Comparison of ENCODE assay signal across 24 mouse cellular contexts in genomic region chr8:86561737-86562136, GRCm38 (mm10). TPM values are rescaled to one million over a fixed set of nuclear protein-coding genes. Genes with fewer than 3 reads are reported as not detected.
DNase-seq lines count a peak whose midpoint lies in the region; ATAC-seq and TF ChIP-seq lines count a peak whose summit lies in the region.
"Had no signal": no experiment of that assay in that cellular context is flagged by ENCODE, and none has a peak within 500 bp of the region (broad histone marks: within the 10 kb centered on the region; RNA-seq: fewer than 3 reads in every experiment).

No protein-coding gene starts in this region.

- H3K9me3 ChIP-seq in forebrain, embryonic 14.5 days (replicated peaks; ENCODE audit: control insufficient read depth, low read length): no peaks in the 10 kb centered on the region
- H3K9me3 ChIP-seq in forebrain, postnatal 0 days (ENCODE audit: low read length): no peaks in the 10 kb centered on the region
- H3K9me3 ChIP-seq: embryonic facial prominence, embryonic 13.5 days; heart, embryonic 15.5 days; hindbrain, embryonic 15.5 days; intestine, embryonic 15.5 days; liver, embryonic 12.5 days had no signal

- H3K27me3 ChIP-seq in forebrain, embryonic 14.5 days (replicated peaks; ENCODE audit: control insufficient read depth, insufficient read depth, low read length): no peaks in the 10 kb centered on the region
- no peaks in the 10 kb centered on the region for H3K27me3 ChIP-seq in forebrain, postnatal 0 days (ENCODE audit: insufficient read depth, low read length)
- H3K27me3 ChIP-seq: embryonic facial prominence, embryonic 13.5 days; heart, embryonic 15.5 days; hindbrain, embryonic 15.5 days; intestine, embryonic 15.5 days; liver, embryonic 12.5 days had no signal

- H3K36me3 ChIP-seq in forebrain, embryonic 14.5 days (ENCODE audit: control insufficient read depth, insufficient read depth, low read length): no peaks in the 10 kb centered on the region
- no peaks in the 10 kb centered on the region for H3K36me3 ChIP-seq in forebrain, postnatal 0 days (ENCODE audit: insufficient read depth)
- H3K36me3 ChIP-seq: embryonic facial prominence, embryonic 13.5 days; heart, embryonic 15.5 days; hindbrain, embryonic 15.5 days; intestine, embryonic 15.5 days; liver, embryonic 12.5 days had no signal

- TF ChIP-seq CTCF in forebrain, postnatal 0 days (IDR thresholded peaks at IDR 0.05; ENCODE audit: low read depth): no peak

- peak; percentile 18; the same call in 1 of the 2 replicates for ATAC-seq in forebrain, embryonic 14.5 days
- ATAC-seq in forebrain, postnatal 0 days: no peak
- ATAC-seq in granulocyte monocyte progenitor cell, adult 5-6 weeks (replicated peaks; ENCODE audit: poor library complexity, severe bottlenecking): 0 out of 2 replicates have a peak, but pooled peaks have one; percentile 42
- ATAC-seq: intestine, embryonic 15.5 days; liver, embryonic 12.5 days had no signal

- H3K9ac ChIP-seq in forebrain, embryonic 14.5 days (ENCODE audit: low read length): no peak overlapping the region
- no peak overlapping the region for H3K9ac ChIP-seq in forebrain, postnatal 0 days
- H3K9ac ChIP-seq: embryonic facial prominence, embryonic 13.5 days; heart, embryonic 15.5 days; hindbrain, embryonic 15.5 days; intestine, embryonic 15.5 days; liver, embryonic 12.5 days had no signal

- 17% methylated on average over 1 of the region's 1 CpGs for WGBS in forebrain, embryonic 14.5 days
- WGBS in forebrain, postnatal 0 days: 22% methylated on average over 1 of the region's 1 CpGs

- H3K4me3 ChIP-seq in forebrain, embryonic 14.5 days (ENCODE audit: low read depth, low read length): no peak overlapping the region
- no peak overlapping the region for H3K4me3 ChIP-seq in forebrain, postnatal 0 days (ENCODE audit: low read depth, low read length)
- H3K4me3 ChIP-seq: embryonic facial prominence, embryonic 13.5 days; heart, adult 2 months; heart, embryonic 15.5 days; hindbrain, embryonic 15.5 days; intestine, embryonic 15.5 days; layer of hippocampus, adult 2 months; liver, embryonic 12.5 days had no signal

- intact Hi-C loops in gastrocnemius, postnatal 36 days (cut with DNase I): no loop called here

- H3K4me1 ChIP-seq in forebrain, embryonic 14.5 days (ENCODE audit: control insufficient read depth, insufficient read depth, low read length): peaks cover 6% of the 10 kb centered on the region; the same call in 1 of the 2 replicates
- 0 out of 2 replicates have a peak, but pooled peaks cover 3% of the 10 kb centered on the region for H3K4me1 ChIP-seq in forebrain, postnatal 0 days (ENCODE audit: insufficient read depth)
- H3K4me1 ChIP-seq: heart, embryonic 15.5 days; hindbrain, embryonic 15.5 days; intestine, embryonic 15.5 days; liver, embryonic 12.5 days had no signal

- peak; percentile 59 for DNase-seq in forebrain, embryonic 14.5 days (ENCODE audit: low spot score)
- DNase-seq in forebrain, postnatal 0 days: no peak
- DNase-seq in lung, postnatal 14 days: peak; percentile 4
- DNase-seq in lung, postnatal 25 days (ENCODE audit: low spot score): no peak
- peak; percentile 24 for DNase-seq in ZHBTc4 (ENCODE audit: low read depth, low spot score)
- no peak for DNase-seq in frontal cortex, postnatal 14 days (ENCODE audit: low spot score in 2 of 2)
- DNase-seq in gastrocnemius, postnatal 36 days: no peak
- DNase-seq: adrenal gland, postnatal 10 days; B cell, adult 2 months; cerebellum, adult 9-11 months; heart, adult 2 months; heart, postnatal 4 days; kidney, postnatal 14 days; layer of hippocampus, postnatal 36 days; left cerebral cortex, postnatal 4 days; lung, adult 2 months; retina, postnatal 1 day had no signal

- H3K27ac ChIP-seq in forebrain, embryonic 14.5 days (ENCODE audit: low read depth, low read length): no peak overlapping the region
- no peak overlapping the region for H3K27ac ChIP-seq in forebrain, postnatal 0 days (ENCODE audit: low read depth, low read length)
- H3K27ac ChIP-seq: embryonic facial prominence, embryonic 13.5 days; heart, adult 2 months; heart, embryonic 15.5 days; hindbrain, embryonic 15.5 days; intestine, embryonic 15.5 days; layer of hippocampus, adult 2 months; liver, embryonic 12.5 days had no signal

- H3K4me2 ChIP-seq in forebrain, embryonic 14.5 days (ENCODE audit: low read length): no peak overlapping the region
- no peak overlapping the region for H3K4me2 ChIP-seq in forebrain, postnatal 0 days (ENCODE audit: low read depth)
- H3K4me2 ChIP-seq: embryonic facial prominence, embryonic 13.5 days; heart, embryonic 15.5 days; hindbrain, embryonic 15.5 days; intestine, embryonic 15.5 days; liver, embryonic 12.5 days had no signal

RNA-seq across cellular contexts. Expression of gene Abcc12, which starts 18.7 kb away (rescaled TPM):
- 0.19 and 0.32 TPM in 2 replicates for polyA plus RNA-seq in forebrain, embryonic 14.5 days (2014; fragmentation: Nextera tagmentation; extraction: Ambion mirVana)
- 0.46 and 0.62 TPM in 2 replicates for total RNA-seq in forebrain, postnatal 0 days (2014; rRNA removed)
- polyA plus RNA-seq in forebrain, postnatal 0 days (2015; fragmentation: Nextera tagmentation; extraction: Ambion mirVana): 0.36 and 0.57 TPM in 2 replicates
- not detected in 2 replicates for total RNA-seq in granulocyte monocyte progenitor cell, adult 5-6 weeks (2014; fragmentation: Nextera tagmentation)
- not detected in 2 replicates for total RNA-seq in granulocyte monocyte progenitor cell, adult 5-6 weeks (2017)
- total RNA-seq in gastrocnemius, postnatal 36 days (2021): under 1 TPM in 1 of 2 experiments, not detected in 1; 0.05 TPM
- total RNA-seq: heart, adult 2 months had no signal
- polyA plus RNA-seq: liver, embryonic 12.5 days had no signal

Comparison
In these comparisons a context has a peak if more than half of its experiments do, and no peak if none do; other contexts are left out.
1. DNase-seq: peak in forebrain, embryonic 14.5 days (single experiment), lung, postnatal 14 days (single experiment) and ZHBTc4 (single experiment); none in forebrain, postnatal 0 days (single experiment), lung, postnatal 25 days (single experiment), frontal cortex, postnatal 14 days (0 of 2) and gastrocnemius, postnatal 36 days (0 of 2).